Mouse (Mus musculus): ENCODE measurements around the gene Eif4g3.

- TF ChIP-seq CTCF (conservative IDR thresholded peaks at IDR 0.05; ENCODE audit: low read length) (no peak), NANOG (IDR thresholded peaks at IDR 0.05; ENCODE audit: borderline replicate concordance, low read length) (no peak)
Observed at GRCm38 (mm10) chr4:138160918-138161317, 168.1 kb downstream of the Eif4g3 start.
